Mouse (Mus musculus) frontal cortex, postnatal 25 days (tissue): ENCODE measurements at regions not wholly inside any gene's neighbourhood (a gene's known extent, or its start where the extent isn't known, plus 50 kb on each side); places are given as distances from the start of the nearest gene placed in this dataset.

Experiments
- DNase-seq, 2 experiments: peaks; one replicate each; pipeline ENCODE4 v3.0.0; 2022; ENCODE audit warnings: low spot score in 2 of 2

- DNase-seq: no peak
Measured at GRCm38 (mm10) chr2:50649656-50650055, 353.1 kb upstream of the Mmadhc start.

GRCm38 (mm10) chr2:50643219-50643618 lies 346.6 kb upstream of the Mmadhc start:
- no peak for DNase-seq

- DNase-seq: no peak
Measured at GRCm38 (mm10) chr2:50642198-50642597, 345.6 kb upstream of the Mmadhc start.

- no peak for DNase-seq
Measured at GRCm38 (mm10) chr2:50635896-50636295, 339.3 kb upstream of the Mmadhc start.

GRCm38 (mm10) chr2:50631786-50632185 lies 335.2 kb upstream of the Mmadhc start:
- no peak for DNase-seq

- DNase-seq: no peak
Measured at GRCm38 (mm10) chr2:50627501-50627900, 330.9 kb upstream of the Mmadhc start.

GRCm38 (mm10) chr2:50625233-50625749 lies 328.7 kb upstream of the Mmadhc start:
- no peak for DNase-seq

GRCm38 (mm10) chr2:50609086-50609485 lies 312.5 kb upstream of the Mmadhc start:
- DNase-seq: no peak

- DNase-seq: no peak
Measured at GRCm38 (mm10) chr2:50589195-50589594, 292.6 kb upstream of the Mmadhc start.

GRCm38 (mm10) chr2:50588652-50589051 lies 292.1 kb upstream of the Mmadhc start:
- no peak for DNase-seq

GRCm38 (mm10) chr2:50586321-50587050 lies 289.9 kb upstream of the Mmadhc start:
- DNase-seq: no peak

GRCm38 (mm10) chr2:50579620-50580019 lies 283.0 kb upstream of the Mmadhc start:
- DNase-seq: no peak

- DNase-seq: no peak
Measured at GRCm38 (mm10) chr2:50578278-50579043, 281.9 kb upstream of the Mmadhc start.

- DNase-seq: no peak
Measured at GRCm38 (mm10) chr2:50577736-50578135, 281.1 kb upstream of the Mmadhc start.

- DNase-seq: no peak
Measured at GRCm38 (mm10) chr2:50573455-50573854, 276.9 kb upstream of the Mmadhc start.

- DNase-seq: no peak
Measured at GRCm38 (mm10) chr2:50571021-50571420, 274.4 kb upstream of the Mmadhc start.

GRCm38 (mm10) chr2:50569502-50570285 lies 273.1 kb upstream of the Mmadhc start:
- DNase-seq: no peak

- DNase-seq: no peak
Measured at GRCm38 (mm10) chr2:50568777-50569501, 272.3 kb upstream of the Mmadhc start.

- no peak for DNase-seq
Measured at GRCm38 (mm10) chr2:50567542-50567941, 270.9 kb upstream of the Mmadhc start.

GRCm38 (mm10) chr2:50554031-50554430 lies 257.4 kb upstream of the Mmadhc start:
- no peak for DNase-seq

GRCm38 (mm10) chr2:50552437-50552836 lies 255.8 kb upstream of the Mmadhc start:
- DNase-seq: no peak
